Mouse (Mus musculus) liver, adult 2 months (tissue): ENCODE measurements around the gene St7.

Experiments used
- CTCF ChIP-seq: fragments of 200-500 bp; IDR thresholded peaks from 2 replicates; pipeline ENCODE4 v1.5.1; 2011; ENCODE audit warnings: low read depth, low read length, control low read depth
- POLR2A ChIP-seq: fragments of 200-500 bp; IDR thresholded peaks from 2 replicates; pipeline ENCODE4 v1.6.1; 2011; ENCODE audit warnings: low read length, control low read depth; ENCODE audit not compliant: insufficient read depth; ENCODE audit errors: extremely low read depth

DNA sequence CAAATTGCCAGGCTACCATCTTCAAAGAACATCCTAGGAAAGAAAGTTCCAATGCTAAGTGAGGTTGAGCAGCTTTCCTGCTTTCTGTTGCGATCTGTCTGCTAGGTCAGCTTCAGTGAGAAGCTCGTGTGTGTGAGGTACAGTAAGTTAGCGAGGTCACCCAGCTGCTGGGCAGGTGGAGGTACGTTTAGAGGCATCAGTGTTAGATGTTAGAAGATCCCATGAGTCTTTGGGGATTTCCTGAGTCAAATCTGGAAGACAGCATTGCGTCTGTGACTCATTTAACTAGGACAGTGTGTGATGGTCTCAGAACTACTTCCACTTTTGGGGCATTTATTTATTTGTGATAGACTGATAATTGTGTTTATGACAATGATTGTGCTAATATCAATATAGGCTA lies 39.0 kb downstream of the St7 start:
- TF ChIP-seq CTCF (no peak), POLR2A (no peak)
